Mouse (Mus musculus) kidney, postnatal 0 days (tissue): Measurements from ENCODE around the gene Cd160. TPM values are rescaled to one million over a fixed set of nuclear protein-coding genes. Genes with fewer than 3 reads are reported as not detected.
A peak's percentile ranks its signal among the peaks of the same experiment; 100 is the strongest.

ENCODE experiments used
- ATAC-seq: fragments of 200-750 bp; cut with Nextera tagmentation; replicated peaks from 2 replicates; pipeline ENCODE4 v1.8.0; 2017; ENCODE audit warnings: low read depth, moderate number of reproducible peaks, moderate TSS enrichment, moderate library complexity; ENCODE audit not compliant: low FRiP score
- DNase-seq: peaks from one replicate; pipeline ENCODE4 v3.0.0-alpha.2; 2016; ENCODE audit warnings: low spot score
- H3K27ac ChIP-seq: fragments of 300-500 bp; sonication (generic); 2 replicates; pipeline ENCODE4 v1.5.1; 2014; ENCODE audit warnings: mild to moderate bottlenecking
- H3K27me3 ChIP-seq: fragments of 300-500 bp; sonication (generic); 2 replicates; pipeline ENCODE4 v1.6.1; 2014; ENCODE audit warnings: low read length, mixed read lengths; ENCODE audit not compliant: insufficient read depth
- H3K36me3 ChIP-seq: fragments of 300-500 bp; sonication (generic); 2 replicates; pipeline ENCODE4 v1.6.1; 2014; ENCODE audit warnings: low read length, mixed read lengths; ENCODE audit not compliant: insufficient read depth
- H3K4me1 ChIP-seq: fragments of 300-500 bp; sonication (generic); replicated peaks from 2 replicates; pipeline ENCODE4 v1.6.1; 2014; ENCODE audit warnings: antibody characterized with exemption, low read length, mixed read lengths; ENCODE audit not compliant: insufficient read depth
- H3K4me2 ChIP-seq: fragments of 300-500 bp; sonication (generic); 2 replicates; pipeline ENCODE4 v1.6.1; 2014; ENCODE audit warnings: mild to moderate bottlenecking, low read length, moderate library complexity, mixed read lengths
- H3K4me3 ChIP-seq: fragments of 300-500 bp; sonication (generic); replicated peaks from 2 replicates; pipeline ENCODE4 v1.5.1; 2014; ENCODE audit warnings: low read depth, low read length
- H3K9ac ChIP-seq: fragments of 300-500 bp; sonication (generic); 2 replicates; pipeline ENCODE4 v1.6.1; 2014; ENCODE audit warnings: low read depth, low read length
- H3K9me3 ChIP-seq: fragments of 300-500 bp; sonication (generic); replicated peaks from 2 replicates; pipeline ENCODE4 v1.6.1; 2016; ENCODE audit warnings: low read length, inconsistent platforms, mixed read lengths
- CTCF ChIP-seq: IDR thresholded peaks from 2 replicates; pipeline ENCODE4 v1.5.1; 2016; ENCODE audit warnings: antibody characterized with exemption, low read depth, mild to moderate bottlenecking, moderate library complexity
- WGBS: fragments of 180-500 bp; shearing (Covaris S2); extraction: QIAGEN DNeasy Blood & Tissue Kit; methylation state at CpG from one replicate; pipeline ENCODE4 v1.1.7; 2014; 5-methylcytosine and 5-hydroxymethylcytosine counted together
- polyA plus RNA-seq: library from polyadenylated mRNA; unstranded; fragments of >200 nt; fragmentation: Nextera tagmentation; extraction: Ambion mirVana; gene quantifications from 2 replicates; pipeline ENCODE4 v1.2.1, GENCODE M21; 2015

Gene Cd160
- polyA plus RNA-seq, 1 experiment from 2014 or later, result 0.09 TPM

GRCm38 (mm10) chr3:96847661-96848060 lies 18.5 kb upstream of the Cd160 start:
- WGBS, result 16% methylated on average over 6 of the region's 6 CpGs
- DNase-seq (no peak), ATAC-seq (no peak)
- Histone ChIP-seq H3K4me3 (no peak overlapping the region), H3K4me2 (no peak overlapping the region), H3K4me1 (0 out of 2 replicates have a peak, but pooled peaks cover 4% of the 10 kb centered on the region), H3K36me3 (no peaks in the 10 kb centered on the region), H3K9ac (no peak overlapping the region), H3K27me3 (no peaks in the 10 kb centered on the region), H3K9me3 (no peaks in the 10 kb centered on the region), H3K27ac (no peak overlapping the region)
- TF ChIP-seq CTCF, result no peak

GRCm38 (mm10) chr3:96846985-96847384 lies 17.8 kb upstream of the Cd160 start:
- H3K36me3 ChIP-seq, result no peaks in the 10 kb centered on the region
- WGBS, result 74% methylated on average over 12 of the region's 12 CpGs
- 0 out of 2 replicates have a peak, but pooled peaks cover 4% of the 10 kb centered on the region for H3K4me1 ChIP-seq
- H3K9ac ChIP-seq, result no peak overlapping the region
- no peaks in the 10 kb centered on the region for H3K9me3 ChIP-seq
- H3K27me3 ChIP-seq, result no peaks in the 10 kb centered on the region
- TF ChIP-seq CTCF, result no peak
- no peak overlapping the region for H3K27ac ChIP-seq
- ATAC-seq, result no peak
- no peak for DNase-seq
- no peak overlapping the region for H3K4me2 ChIP-seq
- no peak overlapping the region for H3K4me3 ChIP-seq

- no peak overlapping the region for H3K4me2 ChIP-seq
- H3K4me3 ChIP-seq, result no peak overlapping the region
- 0 out of 2 replicates have a peak, but pooled peaks cover 4% of the 10 kb centered on the region for H3K4me1 ChIP-seq
- no peak for TF ChIP-seq CTCF
- H3K9me3 ChIP-seq, result no peaks in the 10 kb centered on the region
- no peaks in the 10 kb centered on the region for H3K27me3 ChIP-seq
- H3K9ac ChIP-seq, result no peak overlapping the region
- DNase-seq, result no peak
- no peak overlapping the region for H3K27ac ChIP-seq
- ATAC-seq, result no peak
- 77% methylated on average over 9 of the region's 9 CpGs for WGBS
- no peaks in the 10 kb centered on the region for H3K36me3 ChIP-seq
Measured at GRCm38 (mm10) chr3:96845806-96846205, 16.7 kb upstream of the Cd160 start.

GRCm38 (mm10) chr3:96845191-96845590 lies 16.0 kb upstream of the Cd160 start:
- 94% methylated on average over 6 of the region's 6 CpGs for WGBS
- Histone ChIP-seq H3K4me1 (0 out of 2 replicates have a peak, but pooled peaks cover 4% of the 10 kb centered on the region), H3K36me3 (no peaks in the 10 kb centered on the region), H3K27ac (no peak overlapping the region), H3K9me3 (no peaks in the 10 kb centered on the region), H3K27me3 (no peaks in the 10 kb centered on the region), H3K4me2 (no peak overlapping the region), H3K9ac (no peak overlapping the region), H3K4me3 (no peak overlapping the region)
- DNase-seq (no peak), ATAC-seq (no peak)
- TF ChIP-seq CTCF, result no peak

- WGBS, result 48% methylated on average over 7 of the region's 7 CpGs
- Histone ChIP-seq H3K36me3 (no peaks in the 10 kb centered on the region), H3K4me3 (no peak overlapping the region), H3K9ac (no peak overlapping the region), H3K4me1 (no peaks in the 10 kb centered on the region), H3K9me3 (no peaks in the 10 kb centered on the region), H3K27me3 (no peaks in the 10 kb centered on the region), H3K4me2 (no peak overlapping the region), H3K27ac (peak overlapping the region; percentile 80)
- no peak for TF ChIP-seq CTCF
- ATAC-seq, result peak; percentile 94
- DNase-seq, result peak; percentile 40
Measured at GRCm38 (mm10) chr3:96838996-96839645, 10.0 kb upstream of the Cd160 start.

- DNase-seq, result no peak
- 36% methylated on average over 2 of the region's 2 CpGs for WGBS
- no peak for TF ChIP-seq CTCF
- no peak for ATAC-seq
- no peaks in the 10 kb centered on the region for H3K27me3 ChIP-seq
- no peak overlapping the region for H3K4me3 ChIP-seq
- no peak overlapping the region for H3K9ac ChIP-seq
- no peak overlapping the region for H3K4me2 ChIP-seq
- H3K9me3 ChIP-seq, result no peaks in the 10 kb centered on the region
- no peaks in the 10 kb centered on the region for H3K4me1 ChIP-seq
- no peaks in the 10 kb centered on the region for H3K36me3 ChIP-seq
- H3K27ac ChIP-seq, result no peak overlapping the region
Measured at GRCm38 (mm10) chr3:96836414-96836813, 7.3 kb upstream of the Cd160 start.
